Mouse (Mus musculus): Measurements from ENCODE around the gene Atxn10. TPM values are rescaled to one million over a fixed set of nuclear protein-coding genes. Genes with fewer than 3 reads are reported as not detected.

Gene Atxn10
- polyA plus RNA-seq, 1 experiment = 320 TPM

DNA sequence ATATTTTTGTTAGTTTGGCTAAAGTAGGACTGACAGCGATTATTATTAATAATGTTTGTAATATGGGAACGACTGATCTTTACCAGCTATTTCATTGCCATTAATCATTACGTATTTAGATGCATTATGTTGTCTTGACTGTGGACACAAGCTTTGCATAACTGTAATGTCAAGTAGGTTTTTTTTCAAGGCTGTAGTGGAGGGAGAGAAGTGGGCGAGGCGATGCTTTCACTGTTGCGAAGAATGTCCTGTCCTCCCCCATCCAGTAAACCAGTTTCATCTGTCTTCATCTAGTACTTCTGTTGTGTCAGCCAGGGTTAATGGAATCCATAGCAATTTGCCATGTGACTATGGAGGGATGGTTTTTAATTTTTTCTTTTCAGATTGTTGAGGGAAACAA, 20.1 kb downstream of the Atxn10 start:
- Histone ChIP-seq H3K4me3 (ENCODE audit: low read depth, low read length) (no peak overlapping the region), H3K36me3 (ENCODE audit: control insufficient read depth, insufficient read depth, low read length, poor library complexity, severe bottlenecking) (peaks cover 10% of the 10 kb centered on the region), H3K4me1 (ENCODE audit: control insufficient read depth, insufficient read depth, low read length) (peaks cover 3% of the 10 kb centered on the region), H3K9ac (ENCODE audit: low read depth, poor library complexity, severe bottlenecking) (no peak overlapping the region), H3K27me3 (ENCODE audit: control insufficient read depth, insufficient read depth, low read length, poor library complexity, severe bottlenecking) (no peaks in the 10 kb centered on the region), H3K27ac (ENCODE audit: insufficient read depth, low read length) (no peak overlapping the region), H3K9me3 (replicated peaks; ENCODE audit: control insufficient read depth, insufficient read depth, low read length, poor library complexity, severe bottlenecking) (no peaks in the 10 kb centered on the region)
- TF ChIP-seq CTCF (IDR thresholded peaks at IDR 0.05; ENCODE audit: low read depth, low read length) (no peak), POLR2A (IDR thresholded peaks at IDR 0.05; ENCODE audit: insufficient read depth, low read length) (no peak)

DNA sequence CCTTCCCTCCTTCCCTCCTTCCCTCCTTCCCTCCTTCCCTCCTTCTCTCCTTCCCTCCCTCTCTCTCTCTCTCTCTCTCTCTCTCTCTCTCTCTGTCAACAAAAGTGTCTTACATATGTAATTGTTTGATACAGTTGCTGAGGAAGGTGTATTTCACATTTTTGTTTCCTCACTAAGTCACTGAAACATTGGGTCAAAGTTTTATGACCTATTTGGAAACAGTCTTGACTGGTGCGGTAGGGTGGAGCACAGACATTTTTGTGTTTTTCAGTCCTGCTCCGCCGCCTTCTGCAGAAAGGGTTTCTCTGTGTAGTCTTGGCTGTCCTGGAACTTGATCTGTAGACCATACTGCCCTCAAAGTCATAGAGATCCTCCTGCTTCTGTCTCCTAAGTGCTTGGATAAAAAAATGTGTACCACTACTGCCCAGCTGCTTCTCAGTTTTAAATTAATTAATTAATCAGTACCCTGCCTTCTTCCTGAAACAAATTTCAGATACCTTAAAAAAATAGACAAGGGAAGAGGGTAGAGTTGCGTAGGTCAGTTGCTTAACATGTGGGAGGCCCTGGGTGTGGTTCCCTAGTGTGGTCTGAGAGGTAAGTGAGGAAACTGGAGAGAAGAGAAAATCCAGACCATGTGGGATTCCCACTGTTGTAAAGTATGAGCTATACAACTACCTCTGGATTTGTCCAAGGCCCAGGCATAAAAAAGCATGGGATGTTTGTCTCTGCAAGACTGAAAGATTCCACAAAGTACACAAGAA, 21.6 kb downstream of the Atxn10 start:
- Histone ChIP-seq H3K4me3 (ENCODE audit: low read depth, low read length) (no peak overlapping the region), H3K9ac (ENCODE audit: low read depth, poor library complexity, severe bottlenecking) (no peak overlapping the region), H3K4me1 (ENCODE audit: control insufficient read depth, insufficient read depth, low read length) (peaks cover 3% of the 10 kb centered on the region), H3K9me3 (replicated peaks; ENCODE audit: control insufficient read depth, insufficient read depth, low read length, poor library complexity, severe bottlenecking) (no peaks in the 10 kb centered on the region), H3K27ac (ENCODE audit: insufficient read depth, low read length) (no peak overlapping the region), H3K27me3 (ENCODE audit: control insufficient read depth, insufficient read depth, low read length, poor library complexity, severe bottlenecking) (no peaks in the 10 kb centered on the region), H3K36me3 (ENCODE audit: control insufficient read depth, insufficient read depth, low read length, poor library complexity, severe bottlenecking) (peaks cover 10% of the 10 kb centered on the region)
- no peak for TF ChIP-seq CTCF (IDR thresholded peaks at IDR 0.05; ENCODE audit: low read depth, low read length)
- no peak for TF ChIP-seq EP300 (IDR thresholded peaks at IDR 0.05; ENCODE audit: insufficient read depth, low read depth, low read length)
- TF ChIP-seq POLR2A (IDR thresholded peaks at IDR 0.05; ENCODE audit: insufficient read depth, low read length) = no peak

DNA sequence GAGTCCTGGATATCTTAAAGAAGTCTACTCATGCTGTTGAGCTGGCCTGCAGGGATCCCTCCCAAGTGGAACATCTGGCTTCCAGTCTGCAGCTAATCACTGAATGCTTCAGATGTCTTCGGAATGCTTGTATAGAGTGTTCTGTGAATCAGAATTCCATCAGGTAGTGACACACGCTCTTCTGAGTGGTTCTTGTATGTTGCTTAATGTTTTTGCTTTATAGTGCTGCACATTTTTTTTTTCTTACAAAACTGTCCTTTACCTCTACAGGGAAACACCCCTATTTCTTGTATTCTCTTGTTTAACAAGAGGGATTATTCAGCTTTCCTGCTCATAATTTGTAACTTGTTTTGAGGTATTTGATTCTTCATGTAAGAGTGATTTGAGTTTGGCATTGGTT, 23.4 kb downstream of the Atxn10 start:
- Histone ChIP-seq H3K27ac (ENCODE audit: insufficient read depth, low read length) (no peak overlapping the region), H3K4me3 (ENCODE audit: low read depth, low read length) (no peak overlapping the region), H3K9ac (ENCODE audit: low read depth, poor library complexity, severe bottlenecking) (no peak overlapping the region), H3K4me1 (ENCODE audit: control insufficient read depth, insufficient read depth, low read length) (no peaks in the 10 kb centered on the region), H3K27me3 (ENCODE audit: control insufficient read depth, insufficient read depth, low read length, poor library complexity, severe bottlenecking) (no peaks in the 10 kb centered on the region), H3K36me3 (ENCODE audit: control insufficient read depth, insufficient read depth, low read length, poor library complexity, severe bottlenecking) (peaks cover 16% of the 10 kb centered on the region), H3K9me3 (replicated peaks; ENCODE audit: control insufficient read depth, insufficient read depth, low read length, poor library complexity, severe bottlenecking) (no peaks in the 10 kb centered on the region)
- TF ChIP-seq EP300 (IDR thresholded peaks at IDR 0.05; ENCODE audit: insufficient read depth, low read depth, low read length) = no peak
- no peak for TF ChIP-seq CTCF (IDR thresholded peaks at IDR 0.05; ENCODE audit: low read depth, low read length)
- no peak for TF ChIP-seq POLR2A (IDR thresholded peaks at IDR 0.05; ENCODE audit: insufficient read depth, low read length)

DNA sequence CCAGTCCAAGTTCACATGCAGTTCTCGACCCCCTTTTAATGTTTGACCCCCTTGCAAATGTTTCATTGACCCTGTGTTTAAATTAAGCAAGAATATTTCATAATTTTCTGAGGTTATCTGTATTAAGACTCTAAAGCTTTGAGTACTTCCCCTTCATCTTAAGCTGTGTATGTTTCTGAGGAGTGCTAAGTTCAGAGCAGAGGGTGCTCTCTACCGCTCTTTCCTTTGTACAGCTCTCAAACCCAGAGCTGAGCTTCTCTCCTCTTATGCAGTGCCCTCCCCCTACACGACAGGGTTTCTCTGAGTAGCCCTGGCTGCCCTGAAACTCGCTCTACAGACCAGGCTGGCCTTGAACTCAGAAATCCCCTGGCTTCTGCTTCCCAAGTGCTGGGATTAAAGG, 23.9 kb downstream of the Atxn10 start:
- TF ChIP-seq CTCF (IDR thresholded peaks at IDR 0.05; ENCODE audit: low read depth, low read length) = no peak
- no peak for TF ChIP-seq POLR2A (IDR thresholded peaks at IDR 0.05; ENCODE audit: insufficient read depth, low read length)
- TF ChIP-seq EP300 (IDR thresholded peaks at IDR 0.05; ENCODE audit: insufficient read depth, low read depth, low read length) = no peak
- Histone ChIP-seq H3K27ac (ENCODE audit: insufficient read depth, low read length) (no peak overlapping the region), H3K9ac (ENCODE audit: low read depth, poor library complexity, severe bottlenecking) (no peak overlapping the region), H3K36me3 (ENCODE audit: control insufficient read depth, insufficient read depth, low read length, poor library complexity, severe bottlenecking) (peaks cover 18% of the 10 kb centered on the region), H3K4me3 (ENCODE audit: low read depth, low read length) (no peak overlapping the region), H3K9me3 (replicated peaks; ENCODE audit: control insufficient read depth, insufficient read depth, low read length, poor library complexity, severe bottlenecking) (no peaks in the 10 kb centered on the region), H3K27me3 (ENCODE audit: control insufficient read depth, insufficient read depth, low read length, poor library complexity, severe bottlenecking) (no peaks in the 10 kb centered on the region), H3K4me1 (ENCODE audit: control insufficient read depth, insufficient read depth, low read length) (no peaks in the 10 kb centered on the region)

DNA sequence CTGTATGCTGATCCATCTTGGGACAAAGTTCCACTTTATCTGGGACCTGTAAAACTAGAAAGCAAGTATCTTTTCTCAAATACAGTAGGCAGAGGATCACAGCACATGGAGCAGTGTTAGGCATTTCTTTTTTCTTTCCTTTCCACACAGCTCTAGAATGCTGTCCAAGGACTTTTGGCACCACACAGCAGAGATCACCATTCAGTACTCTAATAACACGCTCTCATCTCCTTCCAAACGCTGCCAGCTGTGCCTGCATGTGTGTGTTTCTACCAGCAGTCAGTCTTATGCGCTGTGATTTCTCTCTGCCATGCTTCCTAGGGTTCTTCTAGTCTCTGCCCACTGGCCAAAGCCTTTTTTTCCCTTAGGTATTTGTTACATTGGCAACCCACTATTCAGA, 28.3 kb downstream of the Atxn10 start:
- TF ChIP-seq EP300 (IDR thresholded peaks at IDR 0.05; ENCODE audit: insufficient read depth, low read depth, low read length) (no peak), POLR2A (IDR thresholded peaks at IDR 0.05; ENCODE audit: insufficient read depth, low read length) (no peak), CTCF (IDR thresholded peaks at IDR 0.05; ENCODE audit: low read depth, low read length) (no peak)
- Histone ChIP-seq H3K4me3 (ENCODE audit: low read depth, low read length) (no peak overlapping the region), H3K27me3 (ENCODE audit: control insufficient read depth, insufficient read depth, low read length, poor library complexity, severe bottlenecking) (no peaks in the 10 kb centered on the region), H3K4me1 (ENCODE audit: control insufficient read depth, insufficient read depth, low read length) (no peaks in the 10 kb centered on the region), H3K27ac (ENCODE audit: insufficient read depth, low read length) (no peak overlapping the region), H3K36me3 (ENCODE audit: control insufficient read depth, insufficient read depth, low read length, poor library complexity, severe bottlenecking) (peaks cover 35% of the 10 kb centered on the region), H3K9me3 (replicated peaks; ENCODE audit: control insufficient read depth, insufficient read depth, low read length, poor library complexity, severe bottlenecking) (no peaks in the 10 kb centered on the region), H3K9ac (ENCODE audit: low read depth, poor library complexity, severe bottlenecking) (no peak overlapping the region)

DNA sequence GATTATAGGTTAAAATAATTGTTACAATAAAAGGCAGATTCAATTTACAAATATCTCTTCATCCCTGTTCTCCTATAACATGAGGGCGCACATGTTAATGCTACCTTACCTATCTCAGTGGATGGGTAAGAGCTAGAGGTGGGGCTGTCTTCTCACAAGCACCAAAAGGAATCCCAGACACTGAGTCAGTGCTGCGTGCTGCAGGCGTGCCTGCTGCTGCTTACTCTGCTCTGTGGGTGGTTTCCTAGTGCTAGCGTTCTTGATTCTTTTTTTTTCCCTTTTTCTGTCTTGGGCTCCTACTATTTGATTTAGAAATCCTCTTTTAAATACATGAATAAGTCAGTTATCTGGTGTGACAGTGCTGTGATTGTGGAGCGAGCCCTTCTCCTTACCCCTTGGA, 30.9 kb downstream of the Atxn10 start:
- no peak overlapping the region for H3K9ac ChIP-seq (ENCODE audit: low read depth, poor library complexity, severe bottlenecking)
- no peak for TF ChIP-seq CTCF (IDR thresholded peaks at IDR 0.05; ENCODE audit: low read depth, low read length)
- TF ChIP-seq POLR2A (IDR thresholded peaks at IDR 0.05; ENCODE audit: insufficient read depth, low read length) = no peak
- TF ChIP-seq EP300 (IDR thresholded peaks at IDR 0.05; ENCODE audit: insufficient read depth, low read depth, low read length) = no peak
- no peak overlapping the region for H3K4me3 ChIP-seq (ENCODE audit: low read depth, low read length)
- H3K4me1 ChIP-seq (ENCODE audit: control insufficient read depth, insufficient read depth, low read length) = no peaks in the 10 kb centered on the region
- H3K9me3 ChIP-seq (replicated peaks; ENCODE audit: control insufficient read depth, insufficient read depth, low read length, poor library complexity, severe bottlenecking) = no peaks in the 10 kb centered on the region
- H3K27ac ChIP-seq (ENCODE audit: insufficient read depth, low read length) = no peak overlapping the region
- H3K36me3 ChIP-seq (ENCODE audit: control insufficient read depth, insufficient read depth, low read length, poor library complexity, severe bottlenecking) = peaks cover 28% of the 10 kb centered on the region
- no peaks in the 10 kb centered on the region for H3K27me3 ChIP-seq (ENCODE audit: control insufficient read depth, insufficient read depth, low read length, poor library complexity, severe bottlenecking)
